Mouse (Mus musculus) midbrain, embryonic 14.5 days (tissue): ENCODE data around the gene Gpi1. TPM values are rescaled to one million over a fixed set of nuclear protein-coding genes. Genes with fewer than 3 reads are reported as not detected.

Experiments
- ATAC-seq: fragments of 200-750 bp; cut with Nextera tagmentation; 2 replicates; pipeline ENCODE4 v1.8.0; 2017; ENCODE audit warnings: moderate number of reproducible peaks, moderate library complexity; ENCODE audit not compliant: low FRiP score, low TSS enrichment
- DNase-seq: peaks from one replicate; pipeline ENCODE4 v3.0.0-alpha.2; 2015
- H3K27ac ChIP-seq: fragments of 300-500 bp; sonication (generic); replicated peaks from 2 replicates; pipeline ENCODE4 v1.5.1; 2014; ENCODE audit warnings: mild to moderate bottlenecking, low read depth, low read length, moderate library complexity
- H3K27me3 ChIP-seq: fragments of 300-500 bp; sonication (generic); 2 replicates; pipeline ENCODE4 v1.6.1; 2014; ENCODE audit warnings: low read length, control low read depth, mixed read lengths; ENCODE audit not compliant: control insufficient read depth, insufficient read depth
- H3K36me3 ChIP-seq: fragments of 300-500 bp; sonication (generic); 2 replicates; pipeline ENCODE4 v1.6.1; 2014; ENCODE audit warnings: low read length, control low read depth; ENCODE audit not compliant: control insufficient read depth, insufficient read depth
- H3K4me1 ChIP-seq: fragments of 300-500 bp; sonication (generic); 2 replicates; pipeline ENCODE4 v1.6.1; 2014; ENCODE audit warnings: mild to moderate bottlenecking, antibody characterized with exemption, low read length, control low read depth; ENCODE audit not compliant: control insufficient read depth, insufficient read depth
- H3K4me2 ChIP-seq: fragments of 300-500 bp; sonication (generic); 2 replicates; pipeline ENCODE4 v1.6.1; 2014; ENCODE audit warnings: mild to moderate bottlenecking, low read length, moderate library complexity
- H3K4me3 ChIP-seq: fragments of 300-500 bp; sonication (generic); replicated peaks from 2 replicates; pipeline ENCODE4 v1.5.1; 2014; ENCODE audit warnings: low read depth, low read length
- H3K9ac ChIP-seq: fragments of 300-500 bp; sonication (generic); replicated peaks from 2 replicates; pipeline ENCODE4 v1.6.1; 2014; ENCODE audit warnings: mild to moderate bottlenecking, low read length, moderate library complexity
- H3K9me3 ChIP-seq: fragments of 300-500 bp; sonication (generic); 2 replicates; pipeline ENCODE4 v1.6.1; 2016; ENCODE audit warnings: low read length, control low read depth, mixed read lengths; ENCODE audit not compliant: control insufficient read depth
- WGBS: fragments of 180-500 bp; shearing (Covaris S2); extraction: QIAGEN DNeasy Blood & Tissue Kit; methylation state at CpG from one replicate; pipeline ENCODE4 v1.1.7; 2014; 5-methylcytosine and 5-hydroxymethylcytosine counted together
- polyA plus RNA-seq: library from polyadenylated mRNA; unstranded; fragments of >200 nt; fragmentation: Nextera tagmentation; extraction: Ambion mirVana; gene quantifications from 2 replicates; pipeline ENCODE4 v1.2.1, GENCODE M21; 2014

Gene Gpi1
- polyA plus RNA-seq, 1 experiment from 2014 or later = 216 TPM

DNA sequence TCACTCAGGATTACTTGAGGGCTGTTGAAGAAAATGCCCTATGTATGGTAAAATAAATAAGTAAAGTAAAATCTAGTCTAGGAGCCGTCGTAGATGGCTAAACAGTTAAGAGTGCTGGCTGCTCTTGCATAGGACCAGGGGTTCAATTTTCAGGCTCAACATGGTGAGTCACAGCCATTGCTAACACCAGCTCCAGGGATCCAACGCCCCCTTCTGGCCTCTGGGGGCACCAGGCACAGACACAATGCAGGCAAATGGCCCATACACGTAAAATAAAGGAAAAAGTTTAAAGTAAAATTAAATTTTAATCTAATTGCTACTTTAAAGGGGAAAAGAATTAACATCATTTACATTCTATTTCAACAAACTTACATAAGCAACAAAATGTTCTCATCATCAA lies 63.3 kb downstream of the Gpi1 start:
- Histone ChIP-seq H3K4me2 (peak overlapping the region; percentile 29), H3K36me3 (peaks cover 32% of the 10 kb centered on the region), H3K4me3 (no peak overlapping the region), H3K27me3 (no peaks in the 10 kb centered on the region), H3K27ac (no peak overlapping the region), H3K9ac (no peak overlapping the region), H3K4me1 (peaks cover 11% of the 10 kb centered on the region), H3K9me3 (no peaks in the 10 kb centered on the region)
- ATAC-seq (no peak), DNase-seq (peak; percentile 8)
- WGBS = 51% methylated on average over 4 of the region's 4 CpGs

GRCm38 (mm10) chr7:34165999-34166398 lies 64.1 kb downstream of the Gpi1 start:
- H3K27me3 ChIP-seq = no peaks in the 10 kb centered on the region
- peaks cover 11% of the 10 kb centered on the region for H3K4me1 ChIP-seq
- H3K9ac ChIP-seq = no peak overlapping the region
- ATAC-seq = no peak
- DNase-seq = no peak
- H3K9me3 ChIP-seq = no peaks in the 10 kb centered on the region
- WGBS = 86% methylated on average over 3 of the region's 3 CpGs
- H3K4me2 ChIP-seq = no peak overlapping the region
- H3K36me3 ChIP-seq = peaks cover 41% of the 10 kb centered on the region
- no peak overlapping the region for H3K27ac ChIP-seq
- no peak overlapping the region for H3K4me3 ChIP-seq

GRCm38 (mm10) chr7:34164671-34165070 lies 65.5 kb downstream of the Gpi1 start:
- Histone ChIP-seq H3K27me3 (no peaks in the 10 kb centered on the region), H3K9me3 (no peaks in the 10 kb centered on the region), H3K36me3 (peaks cover 53% of the 10 kb centered on the region), H3K9ac (no peak overlapping the region), H3K27ac (no peak overlapping the region), H3K4me1 (peaks cover 11% of the 10 kb centered on the region), H3K4me3 (no peak overlapping the region), H3K4me2 (no peak overlapping the region)
- ATAC-seq (no peak), DNase-seq (no peak)
- 93% methylated on average over 7 of the region's 7 CpGs for WGBS

DNA sequence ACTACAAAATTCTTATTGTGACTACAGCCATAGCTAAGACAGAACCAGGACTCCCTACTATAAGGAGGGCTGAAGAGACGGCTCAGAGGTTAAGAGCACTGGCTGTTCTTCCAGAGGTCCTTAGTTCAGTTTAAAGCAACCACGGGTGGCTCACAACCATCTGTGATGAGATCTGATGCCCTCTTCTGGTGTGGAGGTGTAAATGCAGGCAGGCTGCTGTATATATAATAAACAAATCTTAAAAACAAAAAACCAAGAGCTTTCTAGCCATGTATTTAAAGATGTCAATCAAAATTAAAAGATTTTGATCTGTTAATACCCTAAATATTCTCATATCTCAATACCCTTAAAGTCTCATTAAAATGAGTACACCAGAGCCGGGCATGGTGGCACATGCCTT lies 71.0 kb downstream of the Gpi1 start:
- Histone ChIP-seq H3K4me3 (no peak overlapping the region), H3K27ac (no peak overlapping the region), H3K4me1 (no peaks in the 10 kb centered on the region), H3K36me3 (peaks cover 97% of the 10 kb centered on the region), H3K9me3 (no peaks in the 10 kb centered on the region), H3K9ac (no peak overlapping the region), H3K4me2 (no peak overlapping the region), H3K27me3 (no peaks in the 10 kb centered on the region)
- 94% methylated on average over 3 of the region's 3 CpGs for WGBS
- DNase-seq (no peak), ATAC-seq (no peak)

DNA sequence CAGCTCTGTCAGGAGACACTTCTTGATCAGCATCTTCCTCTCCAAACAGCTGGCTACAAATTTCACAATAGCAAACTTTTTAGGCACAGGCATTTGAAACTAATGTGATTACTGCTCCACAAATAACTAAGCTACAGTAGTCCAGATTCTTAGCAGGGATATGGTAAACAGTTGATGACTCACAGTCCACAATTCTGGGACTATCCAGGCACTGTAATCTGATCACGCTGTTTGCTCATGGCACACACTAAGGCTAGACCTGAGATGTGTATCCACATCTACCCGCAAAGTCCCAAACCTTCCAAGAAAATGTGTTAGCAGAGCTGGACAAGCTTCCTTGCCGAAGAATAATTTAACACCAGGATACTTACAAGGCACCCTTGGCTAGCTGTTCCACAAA lies 72.1 kb downstream of the Gpi1 start:
- ATAC-seq = no peak

More for the DNA sequence above, 72.1 kb downstream of the Gpi1 start:
- DNase-seq = no peak
- Histone ChIP-seq H3K9ac (no peak overlapping the region), H3K36me3 (peaks cover 98% of the 10 kb centered on the region), H3K27ac (no peak overlapping the region), H3K4me1 (no peaks in the 10 kb centered on the region), H3K4me3 (no peak overlapping the region), H3K9me3 (no peaks in the 10 kb centered on the region), H3K27me3 (no peaks in the 10 kb centered on the region), H3K4me2 (no peak overlapping the region)
- WGBS = over 99% methylated on average over 3 of the region's 3 CpGs

Other genes with a start within 250 kb of the Gpi1 start
- gene Scgb2b27, start 216.4 kb downstream of the Gpi1 start, polyA plus RNA-seq = not detected in 2 replicates
- gene Scgb1b27, start 208.9 kb downstream of the Gpi1 start, polyA plus RNA-seq = not detected in 2 replicates
- not detected in 2 replicates for gene Scgb1b30, start 134.9 kb downstream of the Gpi1 start, polyA plus RNA-seq
- gene Wtip, start 97.1 kb downstream of the Gpi1 start, polyA plus RNA-seq = 2.8 TPM in 2 replicates
- gene Uba2, start 60.7 kb downstream of the Gpi1 start, polyA plus RNA-seq = 159 and 203 TPM in 2 replicates
- 67.7 and 77.4 TPM in 2 replicates for gene Pdcd2l, start 33.7 kb downstream of the Gpi1 start, polyA plus RNA-seq
- 0.84 TPM in 1 of 2 replicates, not detected in the other for gene Gm6096, start 20.7 kb upstream of the Gpi1 start, polyA plus RNA-seq
- 36.7 and 40.6 TPM in 2 replicates for gene 4931406P16Rik, start 83.2 kb upstream of the Gpi1 start, polyA plus RNA-seq
- gene Lsm14a, start 163.0 kb upstream of the Gpi1 start, polyA plus RNA-seq = 46.1 and 48.9 TPM in 2 replicates